Mouse (Mus musculus) intestine, embryonic 16.5 days (tissue): ENCODE data around the gene Fndc11. TPM values are rescaled to one million over a fixed set of nuclear protein-coding genes. Genes with fewer than 3 reads are reported as not detected.

ENCODE experiments used
- polyA plus RNA-seq: library from polyadenylated mRNA; unstranded; fragments of >200 nt; fragmentation: Nextera tagmentation; extraction: Ambion mirVana; gene quantifications from 2 replicates; pipeline ENCODE4 v1.2.1, GENCODE M21; 2015

The Fndc11 gene
- polyA plus RNA-seq, 1 experiment from 2014 or later = 0.18 TPM

Other genes with a start within 250 kb of the Fndc11 start
- 0.27 and 0.61 TPM in 2 replicates for gene Col20a1, start 233.5 kb upstream of the Fndc11 start, polyA plus RNA-seq
- gene Chrna4, start 176.5 kb upstream of the Fndc11 start, polyA plus RNA-seq = 0.51 and 0.70 TPM in 2 replicates
- gene Kcnq2, start 84.7 kb upstream of the Fndc11 start, polyA plus RNA-seq = 0.75 and 1.0 TPM in 2 replicates
- 0.06 TPM in 2 replicates for gene Eef1a2, start 63.0 kb upstream of the Fndc11 start, polyA plus RNA-seq
- gene Ppdpf, start 32.8 kb upstream of the Fndc11 start, polyA plus RNA-seq = 275 and 287 TPM in 2 replicates
- gene Ptk6, start 17.2 kb upstream of the Fndc11 start, polyA plus RNA-seq = 0.45 and 0.70 TPM in 2 replicates
- 0.10 and 0.20 TPM in 2 replicates for gene Srms, start 6.8 kb upstream of the Fndc11 start, polyA plus RNA-seq
- 2.2 and 3.7 TPM in 2 replicates for gene Helz2, start 22.0 kb downstream of the Fndc11 start, polyA plus RNA-seq
- 11.7 and 12.9 TPM in 2 replicates for gene Gmeb2, start 68.0 kb downstream of the Fndc11 start, polyA plus RNA-seq
- 36.3 and 40.2 TPM in 2 replicates for gene Stmn3, start 94.5 kb downstream of the Fndc11 start, polyA plus RNA-seq
- gene Rtel1, start 99.7 kb downstream of the Fndc11 start, polyA plus RNA-seq = 31.0 and 32.0 TPM in 2 replicates
- 36.9 and 38.5 TPM in 2 replicates for gene Zgpat, start 144.9 kb downstream of the Fndc11 start, polyA plus RNA-seq
- gene Arfrp1, start 145.4 kb downstream of the Fndc11 start, polyA plus RNA-seq = 52.5 and 54.0 TPM in 2 replicates
- gene Lime1, start 160.1 kb downstream of the Fndc11 start, polyA plus RNA-seq = 16.3 and 16.8 TPM in 2 replicates
- gene Zbtb46, start 239.4 kb downstream of the Fndc11 start, polyA plus RNA-seq = 6.1 and 6.5 TPM in 2 replicates